Mouse (Mus musculus) cerebellum, adult 2 months (tissue): Measurements from ENCODE around the gene Dsn1.

Experiments
- CTCF ChIP-seq: fragments of 200-500 bp; IDR thresholded peaks from 2 replicates; pipeline ENCODE4 v1.5.1; 2011; ENCODE audit warnings: low read depth, mild to moderate bottlenecking, control low read depth, low read length, moderate library complexity, borderline replicate concordance; ENCODE audit not compliant: insufficient read depth
- POLR2A ChIP-seq: fragments of 200-500 bp; IDR thresholded peaks from 2 replicates; pipeline ENCODE4 v1.6.1; 2011; ENCODE audit warnings: low read length, control low read depth, borderline replicate concordance; ENCODE audit not compliant: insufficient read depth

GRCm38 (mm10) chr2:157043556-157043955, 36.6 kb upstream of the Dsn1 start:
- TF ChIP-seq POLR2A (no peak), CTCF (no peak)
